Mouse (Mus musculus): ENCODE data around the gene Ralgapa1. TPM values are rescaled to one million over a fixed set of nuclear protein-coding genes. Genes with fewer than 3 reads are reported as not detected.
"Not testable (repeated sequence)": the region's sequence is repeated elsewhere in the genome, so short reads cannot be mapped to it uniquely, and the experiment has no call there.

Ralgapa1 gene
- polyA plus RNA-seq, 1 experiment from 2014 or later, result 22.1 TPM

DNA sequence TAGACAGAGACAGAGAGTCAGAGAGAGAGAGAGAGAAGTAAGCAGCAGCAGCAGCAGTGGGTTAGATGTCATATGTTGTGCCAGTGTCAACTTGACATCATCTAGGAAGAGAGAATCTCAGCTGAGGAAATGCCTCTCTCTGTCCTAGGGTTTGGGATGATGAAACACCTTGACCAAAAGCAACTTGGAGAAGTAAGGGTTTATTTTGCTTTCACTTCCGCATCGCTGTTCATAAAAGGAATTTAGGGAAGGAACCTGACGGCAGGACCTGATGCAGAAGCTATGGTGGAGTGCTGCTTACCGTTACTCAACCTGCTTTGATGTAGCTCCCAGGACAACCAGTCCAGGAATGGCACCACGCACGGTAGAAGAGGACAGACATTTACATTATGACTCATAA, 3.1 kb upstream of the Ralgapa1 start:
- 88% methylated on average over 6 of the region's 6 CpGs for WGBS
- ATAC-seq (ENCODE audit: insufficient read depth, low FRiP score, low TSS enrichment), result no peak

DNA sequence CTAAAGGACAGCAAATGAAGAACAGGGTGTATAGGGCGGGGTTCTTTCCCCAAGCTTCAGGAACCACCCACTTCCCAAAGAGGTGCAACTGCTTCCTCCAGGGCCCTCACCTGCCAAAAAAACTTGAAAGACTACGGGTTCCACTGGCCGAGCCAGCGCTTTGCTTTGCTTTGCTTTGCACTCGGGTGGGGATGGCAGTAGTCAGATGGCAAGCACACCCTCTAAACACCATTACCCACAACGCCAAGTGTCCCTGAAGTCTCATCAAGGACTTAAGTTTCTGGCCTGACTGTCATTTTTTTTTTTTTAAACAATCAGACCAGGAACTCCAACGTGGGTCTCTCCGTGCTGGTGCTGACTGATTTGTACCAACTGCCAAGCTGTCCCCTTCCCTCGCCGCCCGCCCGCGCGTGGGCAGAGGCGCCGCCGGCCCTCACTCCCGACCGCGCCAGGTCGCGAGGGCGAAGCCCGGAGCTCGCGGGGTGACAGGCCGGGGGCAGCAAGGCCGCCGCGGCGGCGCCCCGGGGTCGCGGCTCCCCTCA, 777 bp downstream of the Ralgapa1 start:
- peak overlapping the region; percentile 66 for H3K4me2 ChIP-seq (ENCODE audit: low read depth)
- H3K27ac ChIP-seq (ENCODE audit: low read depth, low read length), result peak overlapping the region; percentile 90
- ATAC-seq (ENCODE audit: insufficient read depth, low FRiP score, low TSS enrichment), result peak; percentile 47
- H3K9ac ChIP-seq (ENCODE audit: low read length), result peak overlapping the region; percentile 91
- H3K36me3 ChIP-seq (ENCODE audit: control insufficient read depth, insufficient read depth, low read length), result no peaks in the 10 kb centered on the region
- under 1% methylated on average over 33 of the region's 35 CpGs for WGBS
- H3K4me1 ChIP-seq (ENCODE audit: control insufficient read depth, insufficient read depth, low read length), result no peaks in the 10 kb centered on the region
- no peak for DNase-seq (ENCODE audit: low spot score)
- H3K9me3 ChIP-seq (ENCODE audit: control insufficient read depth, low read length), result no peaks in the 10 kb centered on the region
- H3K27me3 ChIP-seq (ENCODE audit: control insufficient read depth, insufficient read depth, low read length), result no peaks in the 10 kb centered on the region
- peak overlapping the region; percentile 85 for H3K4me3 ChIP-seq (ENCODE audit: low read depth, low read length)

More for the DNA sequence above, 3.1 kb upstream of the Ralgapa1 start:
- no peaks in the 10 kb centered on the region for H3K27me3 ChIP-seq (ENCODE audit: control insufficient read depth, insufficient read depth, low read length)
- no peak for DNase-seq (ENCODE audit: low spot score)
- no peak overlapping the region for H3K4me3 ChIP-seq (ENCODE audit: low read depth, low read length)
- H3K36me3 ChIP-seq (ENCODE audit: control insufficient read depth, insufficient read depth, low read length), result no peaks in the 10 kb centered on the region
- no peak overlapping the region for H3K27ac ChIP-seq (ENCODE audit: low read depth, low read length)
- no peak overlapping the region for H3K9ac ChIP-seq (ENCODE audit: low read length)
- H3K4me1 ChIP-seq (ENCODE audit: control insufficient read depth, insufficient read depth, low read length), result no peaks in the 10 kb centered on the region
- no peak overlapping the region for H3K4me2 ChIP-seq (ENCODE audit: low read depth)
- H3K9me3 ChIP-seq (ENCODE audit: control insufficient read depth, low read length), result no peaks in the 10 kb centered on the region

DNA sequence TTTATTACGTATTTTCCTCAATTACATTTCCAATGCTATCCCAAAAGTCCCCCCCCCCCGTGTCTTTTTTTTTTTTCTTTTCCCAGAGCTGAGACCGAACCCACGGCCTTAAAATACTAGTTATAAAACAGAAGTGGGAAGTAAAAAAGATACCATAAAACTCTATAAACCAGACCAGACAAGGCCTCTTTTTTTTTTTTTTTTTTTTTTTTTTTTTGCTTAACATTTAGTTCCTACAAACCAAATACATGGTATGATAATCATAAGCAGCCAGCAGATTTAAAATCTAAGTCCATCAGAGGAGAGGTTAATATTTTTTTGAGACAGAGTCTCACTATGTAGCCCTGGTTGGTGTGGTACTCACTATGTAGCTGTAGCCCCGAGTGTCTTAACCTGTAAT, 4.5 kb downstream of the Ralgapa1 start:
- ATAC-seq (ENCODE audit: insufficient read depth, low FRiP score, low TSS enrichment) (no peak), DNase-seq (ENCODE audit: low spot score) (no peak)
- H3K27ac ChIP-seq (ENCODE audit: low read depth, low read length), result no peak overlapping the region
- H3K27me3 ChIP-seq (ENCODE audit: control insufficient read depth, insufficient read depth, low read length), result no peaks in the 10 kb centered on the region
- H3K9me3 ChIP-seq (ENCODE audit: control insufficient read depth, low read length), result no peaks in the 10 kb centered on the region
- H3K4me3 ChIP-seq (ENCODE audit: low read depth, low read length), result no peak overlapping the region
- WGBS, result 90% methylated on average over 5 of the region's 5 CpGs
- no peaks in the 10 kb centered on the region for H3K4me1 ChIP-seq (ENCODE audit: control insufficient read depth, insufficient read depth, low read length)
- no peaks in the 10 kb centered on the region for H3K36me3 ChIP-seq (ENCODE audit: control insufficient read depth, insufficient read depth, low read length)
- H3K4me2 ChIP-seq (ENCODE audit: low read depth), result no peak overlapping the region
- no peak overlapping the region for H3K9ac ChIP-seq (ENCODE audit: low read length)

DNA sequence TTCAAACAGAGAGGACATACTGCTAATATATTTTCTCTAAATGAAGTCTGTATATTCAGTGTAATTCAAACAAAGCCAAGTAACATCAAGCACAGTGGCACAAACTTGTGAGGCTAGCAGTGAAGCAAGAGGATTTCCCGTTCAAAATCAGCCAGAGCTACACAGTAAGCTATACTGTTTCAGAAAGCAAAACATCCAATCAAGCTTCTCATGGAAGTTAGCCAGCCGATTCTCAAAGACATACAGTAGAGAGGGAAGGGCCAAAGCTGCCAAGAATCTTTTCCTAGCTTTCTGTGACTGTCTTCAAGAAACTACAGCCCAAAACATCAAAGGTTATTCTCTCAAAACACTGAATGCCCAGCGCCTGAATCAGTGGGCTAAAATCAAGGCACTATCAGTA, 15.9 kb downstream of the Ralgapa1 start:
- no peak overlapping the region for H3K27ac ChIP-seq (ENCODE audit: low read depth, low read length)
- no peak for ATAC-seq (ENCODE audit: insufficient read depth, low FRiP score, low TSS enrichment)
- H3K9ac ChIP-seq (ENCODE audit: low read length), result no peak overlapping the region
- H3K9me3 ChIP-seq (ENCODE audit: control insufficient read depth, low read length), result no peaks in the 10 kb centered on the region
- 76% methylated on average over 3 of the region's 3 CpGs for WGBS
- DNase-seq (ENCODE audit: low spot score), result no peak
- H3K27me3 ChIP-seq (ENCODE audit: control insufficient read depth, insufficient read depth, low read length), result no peaks in the 10 kb centered on the region
- no peak overlapping the region for H3K4me3 ChIP-seq (ENCODE audit: low read depth, low read length)
- H3K4me1 ChIP-seq (ENCODE audit: control insufficient read depth, insufficient read depth, low read length), result no peaks in the 10 kb centered on the region
- no peaks in the 10 kb centered on the region for H3K36me3 ChIP-seq (ENCODE audit: control insufficient read depth, insufficient read depth, low read length)
- no peak overlapping the region for H3K4me2 ChIP-seq (ENCODE audit: low read depth)

DNA sequence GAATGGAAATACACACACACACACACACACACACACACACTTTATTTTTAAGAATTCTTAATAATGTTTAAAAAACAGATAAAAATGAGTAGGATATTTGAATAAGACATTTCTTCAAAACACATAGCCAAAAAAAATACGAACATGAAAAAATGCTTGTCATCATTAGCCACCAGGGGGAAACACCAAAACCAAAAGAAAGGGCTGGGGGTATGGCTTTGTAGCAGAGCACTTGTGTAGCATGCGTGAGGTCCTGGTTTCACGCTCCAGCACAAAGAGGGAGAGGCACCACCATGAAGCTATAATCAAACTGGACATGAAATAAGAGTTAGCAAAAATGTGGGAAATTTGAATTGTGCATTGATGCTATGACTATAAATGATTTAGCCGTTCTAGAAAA, 19.8 kb downstream of the Ralgapa1 start:
- Histone ChIP-seq H3K27ac (ENCODE audit: low read depth, low read length) (no peak overlapping the region), H3K27me3 (ENCODE audit: control insufficient read depth, insufficient read depth, low read length) (no peaks in the 10 kb centered on the region), H3K9me3 (ENCODE audit: control insufficient read depth, low read length) (no peaks in the 10 kb centered on the region), H3K9ac (ENCODE audit: low read length) (no peak overlapping the region), H3K4me2 (ENCODE audit: low read depth) (no peak overlapping the region), H3K4me3 (ENCODE audit: low read depth, low read length) (no peak overlapping the region), H3K4me1 (ENCODE audit: control insufficient read depth, insufficient read depth, low read length) (no peaks in the 10 kb centered on the region), H3K36me3 (ENCODE audit: control insufficient read depth, insufficient read depth, low read length) (no peaks in the 10 kb centered on the region)
- WGBS, result 91% methylated on average over 4 of the region's 4 CpGs
- DNase-seq (ENCODE audit: low spot score) (no peak), ATAC-seq (ENCODE audit: insufficient read depth, low FRiP score, low TSS enrichment) (no peak)

DNA sequence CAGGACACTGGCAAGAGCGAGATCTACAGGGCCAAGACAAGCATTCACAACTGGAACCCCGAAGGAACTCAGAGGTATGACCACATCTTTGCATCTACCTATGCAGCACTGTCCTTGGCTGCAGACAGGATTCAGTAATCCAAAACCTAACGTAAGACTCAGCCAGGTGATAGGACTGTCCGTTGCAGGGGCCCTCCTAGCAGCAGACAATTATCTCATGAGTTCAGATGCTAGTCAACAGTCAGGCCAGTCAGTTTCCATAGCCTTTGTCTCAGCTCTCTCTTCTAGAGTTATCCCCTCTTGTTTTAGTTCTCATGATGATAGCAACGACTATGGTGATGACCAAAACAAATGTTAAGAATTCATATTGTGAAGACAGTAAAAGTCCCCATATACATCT, 20.8 kb downstream of the Ralgapa1 start:
- no peaks in the 10 kb centered on the region for H3K9me3 ChIP-seq (ENCODE audit: control insufficient read depth, low read length)
- no peak overlapping the region for H3K27ac ChIP-seq (ENCODE audit: low read depth, low read length)
- ATAC-seq (ENCODE audit: insufficient read depth, low FRiP score, low TSS enrichment) (no peak), DNase-seq (ENCODE audit: low spot score) (no peak)
- no peak overlapping the region for H3K9ac ChIP-seq (ENCODE audit: low read length)
- no peaks in the 10 kb centered on the region for H3K4me1 ChIP-seq (ENCODE audit: control insufficient read depth, insufficient read depth, low read length)
- WGBS, result 89% methylated on average over 5 of the region's 5 CpGs
- no peak overlapping the region for H3K4me3 ChIP-seq (ENCODE audit: low read depth, low read length)
- no peaks in the 10 kb centered on the region for H3K36me3 ChIP-seq (ENCODE audit: control insufficient read depth, insufficient read depth, low read length)
- H3K27me3 ChIP-seq (ENCODE audit: control insufficient read depth, insufficient read depth, low read length), result no peaks in the 10 kb centered on the region
- no peak overlapping the region for H3K4me2 ChIP-seq (ENCODE audit: low read depth)

GRCm38 (mm10) chr12:55798745-55799144, 22.2 kb downstream of the Ralgapa1 start:
- 89% methylated on average over 4 of the region's 4 CpGs for WGBS
- H3K4me1 ChIP-seq (ENCODE audit: control insufficient read depth, insufficient read depth, low read length), result no peaks in the 10 kb centered on the region
- ATAC-seq (ENCODE audit: insufficient read depth, low FRiP score, low TSS enrichment) (no peak), DNase-seq (ENCODE audit: low spot score) (no peak)
- H3K9ac ChIP-seq (ENCODE audit: low read length), result no peak overlapping the region
- no peaks in the 10 kb centered on the region for H3K36me3 ChIP-seq (ENCODE audit: control insufficient read depth, insufficient read depth, low read length)
- no peak overlapping the region for H3K27ac ChIP-seq (ENCODE audit: low read depth, low read length)
- H3K4me3 ChIP-seq (ENCODE audit: low read depth, low read length), result no peak overlapping the region
- no peaks in the 10 kb centered on the region for H3K27me3 ChIP-seq (ENCODE audit: control insufficient read depth, insufficient read depth, low read length)
- no peak overlapping the region for H3K4me2 ChIP-seq (ENCODE audit: low read depth)
- H3K9me3 ChIP-seq (ENCODE audit: control insufficient read depth, low read length), result no peaks in the 10 kb centered on the region

- H3K9me3 ChIP-seq (ENCODE audit: control insufficient read depth, low read length), result no peaks in the 10 kb centered on the region
- no peaks in the 10 kb centered on the region for H3K27me3 ChIP-seq (ENCODE audit: control insufficient read depth, insufficient read depth, low read length)
- no peak overlapping the region for H3K9ac ChIP-seq (ENCODE audit: low read length)
- DNase-seq (ENCODE audit: low spot score), result no peak
- no peak overlapping the region for H3K27ac ChIP-seq (ENCODE audit: low read depth, low read length)
- no peaks in the 10 kb centered on the region for H3K4me1 ChIP-seq (ENCODE audit: control insufficient read depth, insufficient read depth, low read length)
- no peak overlapping the region for H3K4me2 ChIP-seq (ENCODE audit: low read depth)
- H3K36me3 ChIP-seq (ENCODE audit: control insufficient read depth, insufficient read depth, low read length), result no peaks in the 10 kb centered on the region
- WGBS, result 88% methylated on average over 3 of the region's 3 CpGs
- H3K4me3 ChIP-seq (ENCODE audit: low read depth, low read length), result no peak overlapping the region
- no peak for ATAC-seq (ENCODE audit: insufficient read depth, low FRiP score, low TSS enrichment)
Measured at GRCm38 (mm10) chr12:55797103-55797502, 23.9 kb downstream of the Ralgapa1 start.

- not testable (repeated sequence) for H3K4me3 ChIP-seq (ENCODE audit: low read depth, low read length); H3K9ac ChIP-seq (ENCODE audit: low read length); H3K4me2 ChIP-seq (ENCODE audit: low read depth); H3K36me3 ChIP-seq (ENCODE audit: control insufficient read depth, insufficient read depth, low read length); ATAC-seq (ENCODE audit: insufficient read depth, low FRiP score, low TSS enrichment); DNase-seq (ENCODE audit: low spot score); H3K4me1 ChIP-seq (ENCODE audit: control insufficient read depth, insufficient read depth, low read length); H3K9me3 ChIP-seq (ENCODE audit: control insufficient read depth, low read length); H3K27me3 ChIP-seq (ENCODE audit: control insufficient read depth, insufficient read depth, low read length); H3K27ac ChIP-seq (ENCODE audit: low read depth, low read length)
- WGBS, result 86% methylated on average over 4 of the region's 4 CpGs
Measured at GRCm38 (mm10) chr12:55794485-55794884, 26.5 kb downstream of the Ralgapa1 start.

All from neural tube, embryonic 11.5 days (tissue).